Mouse (Mus musculus) lung, postnatal 25 days (tissue): ENCODE results near the gene Abhd12.

Source experiments
- DNase-seq: peaks from one replicate; pipeline ENCODE4 v3.0.0; 2022; ENCODE audit warnings: low spot score

The Abhd12 gene

GRCm38 (mm10) chr2:150808381-150808780, 96.2 kb downstream of the Abhd12 start:
- no peak for DNase-seq

GRCm38 (mm10) chr2:150803035-150803434, 101.5 kb downstream of the Abhd12 start:
- no peak for DNase-seq

GRCm38 (mm10) chr2:150800616-150801015, 103.9 kb downstream of the Abhd12 start:
- no peak for DNase-seq

GRCm38 (mm10) chr2:150798084-150798483, 106.5 kb downstream of the Abhd12 start:
- DNase-seq: no peak

GRCm38 (mm10) chr2:150793320-150793719, 111.2 kb downstream of the Abhd12 start:
- DNase-seq: no peak

GRCm38 (mm10) chr2:150788768-150789550, 115.6 kb downstream of the Abhd12 start:
- DNase-seq: peak; percentile 76

- DNase-seq: no peak
Measured at GRCm38 (mm10) chr2:150787234-150787771, 117.2 kb downstream of the Abhd12 start.

GRCm38 (mm10) chr2:150786251-150787180, 118.0 kb downstream of the Abhd12 start, which contains the start of gene Pygb:
TSS of gene Pygb (plus strand) at chr2:150786735.
- peak; percentile 85 for DNase-seq

GRCm38 (mm10) chr2:150782801-150783200, 121.7 kb downstream of the Abhd12 start:
- no peak for DNase-seq
